Mouse (Mus musculus) spleen, adult 2 months (tissue): ENCODE data around the gene Rasgef1b. TPM values are rescaled to one million over a fixed set of nuclear protein-coding genes. Genes with fewer than 3 reads are reported as not detected.

Experiments
- DNase-seq, 2 experiments: peaks; one replicate each; pipeline versions ENCODE4 v3.0.0 to v3.0.0-alpha.2; 2012 to 2021; ENCODE audit warnings: low spot score in 2 of 2, low read depth in 1 of 2
- H3K27ac ChIP-seq: fragments of 200-500 bp; 2 replicates; pipeline ENCODE4 v1.5.1; 2012; ENCODE audit warnings: low read length, inconsistent platforms; ENCODE audit not compliant: insufficient read depth
- H3K27me3 ChIP-seq: fragments of 200-500 bp; 2 replicates; pipeline ENCODE4 v1.6.1; 2012; ENCODE audit warnings: mild to moderate bottlenecking, moderate library complexity, low read length, inconsistent platforms; ENCODE audit not compliant: control insufficient read depth, insufficient read depth
- H3K36me3 ChIP-seq: fragments of 200-500 bp; 2 replicates; pipeline ENCODE4 v1.6.1; 2012; ENCODE audit warnings: mild to moderate bottlenecking, low read length, inconsistent platforms; ENCODE audit not compliant: control insufficient read depth, insufficient read depth
- H3K4me1 ChIP-seq: fragments of 200-500 bp; 2 replicates; pipeline ENCODE4 v1.6.1; 2011; ENCODE audit warnings: inconsistent platforms; ENCODE audit not compliant: control insufficient read depth, insufficient read depth, insufficient read length
- H3K4me3 ChIP-seq: fragments of 200-500 bp; 2 replicates; pipeline ENCODE4 v1.5.1; 2011; ENCODE audit warnings: mild to moderate bottlenecking, inconsistent platforms; ENCODE audit not compliant: insufficient read depth, insufficient read length; ENCODE audit errors: extremely low read depth
- CTCF ChIP-seq: fragments of 200-500 bp; IDR thresholded peaks from 2 replicates; pipeline ENCODE4 v1.5.1; 2011; ENCODE audit warnings: mild to moderate bottlenecking, inconsistent platforms; ENCODE audit not compliant: insufficient read depth, insufficient read length, insufficient replicate concordance; ENCODE audit errors: extremely low read depth
- POLR2A ChIP-seq: fragments of 200-500 bp; IDR thresholded peaks from 2 replicates; pipeline ENCODE4 v1.6.1; 2011; ENCODE audit warnings: low read depth, low read length, inconsistent platforms
- WGBS: fragments of 180-500 bp; shearing (Covaris S2); methylation state at CpG from one replicate; pipeline ENCODE4 v1.1.7; 2018; 5-methylcytosine and 5-hydroxymethylcytosine counted together
- polyA plus RNA-seq: library from polyadenylated mRNA; depleted of rRNA; stranded (reverse); fragments of >200 nt; gene quantifications from 2 replicates; pipeline ENCODE4 v1.2.3, GENCODE M21; 2012

Gene Rasgef1b
- polyA plus RNA-seq, 1 experiment = 13.9 TPM

GRCm38 (mm10) chr5:99399855-99400626 is 328.8 kb downstream of the Rasgef1b start:
- Histone ChIP-seq H3K36me3 (no peaks in the 10 kb centered on the region), H3K27ac (no peak overlapping the region), H3K27me3 (no peaks in the 10 kb centered on the region), H3K4me1 (peaks cover 8% of the 10 kb centered on the region; the same call in 1 of the 2 replicates), H3K4me3 (no peak overlapping the region)
- WGBS = 79% methylated on average over 7 of the region's 7 CpGs
- DNase-seq = no peak
- no peak for TF ChIP-seq POLR2A
- no peak for TF ChIP-seq CTCF

- Histone ChIP-seq H3K27me3 (no peaks in the 10 kb centered on the region), H3K4me3 (no peak overlapping the region), H3K27ac (no peak overlapping the region; the same call in 1 of the 2 replicates), H3K4me1 (peaks cover 7% of the 10 kb centered on the region; the same call in 1 of the 2 replicates), H3K36me3 (no peaks in the 10 kb centered on the region)
- TF ChIP-seq POLR2A = no peak
- no peak for TF ChIP-seq CTCF
- DNase-seq = no peak
- 93% methylated on average over 5 of the region's 5 CpGs for WGBS
Measured at GRCm38 (mm10) chr5:99398472-99399070, 330.3 kb downstream of the Rasgef1b start.

- H3K4me3 ChIP-seq = no peak overlapping the region
- WGBS = 92% methylated on average over 5 of the region's 5 CpGs
- no peaks in the 10 kb centered on the region for H3K36me3 ChIP-seq
- peaks cover 5% of the 10 kb centered on the region for H3K4me1 ChIP-seq
- TF ChIP-seq POLR2A (no peak), CTCF (no peak)
- no peak for DNase-seq
- no peak overlapping the region for H3K27ac ChIP-seq
- H3K27me3 ChIP-seq = no peaks in the 10 kb centered on the region
Measured at GRCm38 (mm10) chr5:99394578-99394977, 334.3 kb downstream of the Rasgef1b start.

- Histone ChIP-seq H3K27me3 (no peaks in the 10 kb centered on the region), H3K36me3 (no peaks in the 10 kb centered on the region), H3K4me3 (no peak overlapping the region), H3K27ac (no peak overlapping the region), H3K4me1 (peaks cover 9% of the 10 kb centered on the region)
- DNase-seq = no peak
- no peak for TF ChIP-seq POLR2A
- TF ChIP-seq CTCF = no peak
- WGBS = 82% methylated on average over 3 of the region's 3 CpGs
Measured at GRCm38 (mm10) chr5:99391525-99391924, 337.3 kb downstream of the Rasgef1b start.

GRCm38 (mm10) chr5:99390776-99391175 is 338.1 kb downstream of the Rasgef1b start:
- Histone ChIP-seq H3K27ac (no peak overlapping the region), H3K27me3 (no peaks in the 10 kb centered on the region), H3K36me3 (no peaks in the 10 kb centered on the region), H3K4me1 (peaks cover 13% of the 10 kb centered on the region), H3K4me3 (no peak overlapping the region)
- WGBS = 85% methylated on average over 7 of the region's 7 CpGs
- TF ChIP-seq CTCF (no peak), POLR2A (no peak)
- no peak for DNase-seq

- 79% methylated on average over 3 of the region's 3 CpGs for WGBS
Measured at GRCm38 (mm10) chr5:99390314-99390713, 338.6 kb downstream of the Rasgef1b start.

GRCm38 (mm10) chr5:99388585-99389250 is 340.1 kb downstream of the Rasgef1b start:
- Histone ChIP-seq H3K27me3 (no peaks in the 10 kb centered on the region), H3K36me3 (no peaks in the 10 kb centered on the region), H3K4me3 (no peak overlapping the region), H3K4me1 (peaks cover 14% of the 10 kb centered on the region), H3K27ac (no peak overlapping the region)
- DNase-seq = no peak
- no peak for TF ChIP-seq CTCF
- TF ChIP-seq POLR2A = no peak
- 95% methylated on average over 10 of the region's 10 CpGs for WGBS

More at GRCm38 (mm10) chr5:99390314-99390713, 338.6 kb downstream of the Rasgef1b start:
- Histone ChIP-seq H3K4me3 (no peak overlapping the region), H3K36me3 (no peaks in the 10 kb centered on the region), H3K27me3 (no peaks in the 10 kb centered on the region), H3K27ac (no peak overlapping the region), H3K4me1 (peaks cover 13% of the 10 kb centered on the region)
- no peak for DNase-seq
- no peak for TF ChIP-seq POLR2A
- no peak for TF ChIP-seq CTCF
